Mouse (Mus musculus): ENCODE data around the gene Exoc2.

The Exoc2 gene

GRCm38 (mm10) chr13:30973501-30974246 is at the start of gene Exoc2, which contains the start of gene Gm5447:
TSS of gene Exoc2 (minus strand) at chr13:30974093.
TSS of gene Gm5447 (plus strand) at chr13:30974204.
- DNase-seq (ENCODE audit: low spot score in 2 of 2) = peak; percentile 74 to 80

- no peak for DNase-seq (ENCODE audit: low spot score in 2 of 2)
Observed at GRCm38 (mm10) chr13:31023664-31024063, 49.8 kb upstream of the Exoc2 start.

GRCm38 (mm10) chr13:31021927-31022326 is 48.0 kb upstream of the Exoc2 start:
- DNase-seq (ENCODE audit: low spot score in 2 of 2) = no peak

- DNase-seq (ENCODE audit: low spot score in 2 of 2) = no peak
Observed at GRCm38 (mm10) chr13:31021514-31021913, 47.6 kb upstream of the Exoc2 start.

- DNase-seq (ENCODE audit: low spot score in 2 of 2) = no peak
Observed at GRCm38 (mm10) chr13:31017545-31017944, 43.7 kb upstream of the Exoc2 start.

GRCm38 (mm10) chr13:31004995-31005394 is 31.1 kb upstream of the Exoc2 start:
- no peak for DNase-seq (ENCODE audit: low spot score in 2 of 2)

- no peak for DNase-seq (ENCODE audit: low spot score in 2 of 2)
Observed at GRCm38 (mm10) chr13:31004458-31004857, 30.6 kb upstream of the Exoc2 start.

- no peak for DNase-seq (ENCODE audit: low spot score in 2 of 2)
Observed at GRCm38 (mm10) chr13:30999799-31000198, 25.9 kb upstream of the Exoc2 start.

- no peak for DNase-seq (ENCODE audit: low spot score in 2 of 2)
Observed at GRCm38 (mm10) chr13:30997526-30998253, 23.8 kb upstream of the Exoc2 start.

- DNase-seq (ENCODE audit: low spot score in 2 of 2) = no peak
Observed at GRCm38 (mm10) chr13:30994249-30994858, 20.5 kb upstream of the Exoc2 start.

- peak; percentile 20 to 26 for DNase-seq (ENCODE audit: low spot score in 2 of 2)
Observed at GRCm38 (mm10) chr13:30993819-30994218, 19.9 kb upstream of the Exoc2 start.

- no peak for DNase-seq (ENCODE audit: low spot score in 2 of 2)
Observed at GRCm38 (mm10) chr13:30990233-30990632, 16.3 kb upstream of the Exoc2 start.

- DNase-seq (ENCODE audit: low spot score in 2 of 2) = no peak
Observed at GRCm38 (mm10) chr13:30989710-30990109, 15.8 kb upstream of the Exoc2 start.

GRCm38 (mm10) chr13:30987686-30988085 is 13.8 kb upstream of the Exoc2 start:
- no peak for DNase-seq (ENCODE audit: low spot score in 2 of 2)

- DNase-seq (ENCODE audit: low spot score in 2 of 2) = no peak
Observed at GRCm38 (mm10) chr13:30986934-30987455, 13.1 kb upstream of the Exoc2 start.

GRCm38 (mm10) chr13:30985598-30986466 is 11.9 kb upstream of the Exoc2 start:
- DNase-seq (ENCODE audit: low spot score in 2 of 2) = peak in 1 of 2 experiments; percentile 26

- DNase-seq (ENCODE audit: low spot score in 2 of 2) = no peak
Observed at GRCm38 (mm10) chr13:30985275-30985597, 11.3 kb upstream of the Exoc2 start.

- DNase-seq (ENCODE audit: low spot score in 2 of 2) = peak in 1 of 2 experiments; percentile 41
Observed at GRCm38 (mm10) chr13:30981666-30982065, 7.8 kb upstream of the Exoc2 start.

GRCm38 (mm10) chr13:30978224-30978623 is 4.3 kb upstream of the Exoc2 start:
- no peak for DNase-seq (ENCODE audit: low spot score in 2 of 2)

GRCm38 (mm10) chr13:30976536-30977084 is 2.7 kb upstream of the Exoc2 start:
- no peak for DNase-seq (ENCODE audit: low spot score in 2 of 2)

GRCm38 (mm10) chr13:30974247-30974630 is 346 bp upstream of the Exoc2 start:
- DNase-seq (ENCODE audit: low spot score in 2 of 2) = no peak
